Mouse (Mus musculus) urinary bladder, adult 2 months (tissue): Measurements from ENCODE around the gene Susd5. TPM values are rescaled to one million over a fixed set of nuclear protein-coding genes. Genes with fewer than 3 reads are reported as not detected.
"Not testable (repeated sequence)": the region's sequence is repeated elsewhere in the genome, so short reads cannot be mapped to it uniquely, and the experiment has no call there.

Experiments used
- DNase-seq: peaks from one replicate; pipeline ENCODE4 v3.0.0; 2022; ENCODE audit warnings: low spot score
- polyA plus RNA-seq: library from polyadenylated mRNA; depleted of rRNA; stranded (reverse); fragments of >200 nt; gene quantifications from 2 replicates; pipeline ENCODE4 v1.2.3, GENCODE M21; 2012; rRNA removed

Susd5 gene
- polyA plus RNA-seq, 1 experiment, result 0.62 TPM

DNA sequence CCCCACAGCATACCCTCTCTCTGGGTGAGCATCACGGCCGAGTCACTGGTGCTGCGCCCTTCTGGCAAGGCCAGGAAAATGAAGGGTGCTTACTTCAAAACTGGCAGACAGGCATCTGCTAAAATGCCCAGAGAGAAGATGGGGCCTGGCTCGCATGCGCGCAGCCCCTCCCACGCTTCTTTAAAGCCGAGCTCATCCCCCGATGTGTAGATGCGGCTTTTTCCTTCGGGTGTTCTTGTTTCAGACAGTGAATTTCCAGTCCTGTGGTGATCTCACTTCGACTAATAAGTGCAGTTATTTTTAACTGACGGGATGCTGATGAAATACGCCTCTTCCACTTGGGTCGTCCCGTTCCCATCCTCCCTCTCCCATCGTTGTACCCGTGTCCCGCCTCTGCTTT lies 16.7 kb downstream of the Susd5 start:
- no peak for DNase-seq

GRCm38 (mm10) chr9:114086422-114086821 lies 29.5 kb downstream of the Susd5 start:
- DNase-seq, result no peak

DNA sequence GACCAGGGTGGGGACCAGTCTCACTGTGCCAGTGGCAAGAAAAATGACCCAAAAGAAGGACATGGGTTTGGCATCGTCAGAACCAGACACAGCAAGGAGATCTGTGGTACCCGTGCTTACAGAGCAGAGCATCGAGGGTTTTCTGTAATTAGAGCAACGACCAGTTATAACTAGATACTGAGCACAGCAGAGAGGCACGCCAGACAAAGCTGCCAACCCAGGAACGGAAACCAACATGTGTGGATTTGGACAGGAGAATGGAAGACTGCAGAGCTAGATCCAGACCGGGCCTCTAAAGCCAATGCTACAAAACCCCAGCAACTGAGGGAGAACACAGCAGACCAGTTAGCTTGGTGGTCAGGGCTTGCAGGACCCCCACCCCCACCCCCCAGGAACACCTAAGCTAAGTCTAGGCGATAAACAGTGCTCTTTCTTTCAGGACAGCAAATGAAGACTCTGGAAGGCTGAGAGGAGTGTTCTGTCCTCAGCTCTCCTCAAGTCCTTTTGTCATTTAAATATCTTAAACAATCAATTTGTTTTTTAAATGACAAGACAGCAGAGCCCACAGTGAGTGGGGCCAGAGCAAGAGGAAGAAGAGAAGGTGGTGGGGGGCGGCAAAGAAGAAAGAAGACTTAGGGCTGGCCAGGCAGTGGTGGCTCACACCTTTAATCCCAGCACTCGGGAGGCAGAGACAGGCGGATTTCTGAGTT lies 30.3 kb downstream of the Susd5 start:
- DNase-seq, result no peak

GRCm38 (mm10) chr9:114088885-114089284 lies 31.9 kb downstream of the Susd5 start:
- DNase-seq, result not testable (repeated sequence)

DNA sequence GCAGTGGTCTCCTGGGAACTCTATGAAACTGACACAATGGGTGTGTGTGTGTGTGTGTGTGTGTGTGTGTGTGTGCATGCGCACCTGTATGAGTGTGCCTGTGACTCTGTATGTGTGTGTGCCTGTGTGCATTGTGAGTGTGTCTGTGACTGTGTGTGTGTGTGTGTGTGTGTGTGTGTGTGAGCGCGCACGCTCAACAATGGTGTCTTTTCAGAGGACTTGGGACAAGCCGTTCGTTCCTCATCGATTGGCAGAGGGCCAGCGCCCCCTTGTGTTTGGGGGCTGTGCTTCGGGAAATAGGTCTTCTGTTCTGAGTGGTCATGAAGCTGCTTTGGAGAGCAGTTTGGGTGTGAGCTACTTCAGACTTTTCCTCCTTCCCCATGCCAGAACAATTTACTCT lies 35.2 kb downstream of the Susd5 start:
- not testable (repeated sequence) for DNase-seq

DNA sequence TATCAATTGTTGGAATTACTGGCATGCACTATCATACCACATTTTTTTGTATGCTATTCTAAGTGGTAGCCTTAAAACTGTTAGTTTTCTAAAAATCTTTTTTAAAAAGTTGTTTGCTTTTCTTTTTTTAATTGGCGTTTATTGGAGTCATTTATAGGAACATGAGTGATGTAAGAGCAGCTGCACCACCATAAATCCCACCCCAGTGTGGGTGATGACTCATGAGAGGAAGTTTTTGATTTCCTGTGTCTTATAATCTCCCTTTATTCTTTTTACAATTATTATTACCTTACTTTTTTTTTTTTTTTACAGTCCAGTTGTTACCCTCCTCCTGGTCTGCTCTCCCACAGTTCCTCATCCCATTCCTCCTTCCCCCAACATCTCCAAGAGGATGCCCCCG lies 37.9 kb downstream of the Susd5 start:
- no peak for DNase-seq

- DNase-seq, result no peak
Observed at GRCm38 (mm10) chr9:114098716-114099302, 41.9 kb downstream of the Susd5 start.

DNA sequence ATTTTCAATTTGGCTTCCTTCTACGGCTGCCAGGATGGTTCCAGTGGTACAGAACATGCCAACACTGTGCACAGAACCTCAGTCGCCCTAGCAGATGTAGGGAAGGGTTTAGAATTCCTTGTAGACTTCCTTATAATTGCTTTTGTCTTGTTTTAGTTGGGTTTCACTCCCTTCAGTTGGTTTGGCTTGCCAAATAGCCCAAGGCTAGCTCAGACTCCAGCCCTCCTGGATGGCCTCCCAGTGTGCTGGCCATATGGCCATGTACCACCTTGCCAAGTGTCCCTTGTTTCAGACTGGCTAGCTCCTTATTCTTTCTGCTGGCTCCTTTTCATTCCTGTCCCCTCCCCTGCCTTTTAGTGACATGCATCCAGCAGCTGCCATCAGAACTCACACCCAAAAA lies 53.3 kb downstream of the Susd5 start:
- no peak for DNase-seq

GRCm38 (mm10) chr9:114111161-114111560 lies 54.2 kb downstream of the Susd5 start:
- no peak for DNase-seq

DNA sequence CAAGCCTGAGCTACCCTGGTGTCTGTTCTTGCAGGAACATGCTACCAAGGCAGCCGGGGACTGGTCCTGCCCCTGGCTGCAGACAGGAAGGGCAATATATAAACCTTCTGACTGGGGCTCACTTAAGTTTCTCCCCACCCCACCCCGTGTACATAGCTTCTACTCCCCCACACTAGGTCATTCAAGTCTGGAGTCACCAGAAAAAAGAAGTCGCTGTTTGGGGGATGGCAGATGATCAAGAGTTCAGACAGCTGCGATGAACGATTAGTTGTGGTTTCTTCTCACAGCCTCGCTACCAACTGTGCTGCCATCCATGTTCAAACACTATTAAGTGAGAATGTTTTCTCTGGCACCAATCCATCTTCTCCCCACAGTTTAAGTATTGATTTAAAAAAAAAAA lies 55.3 kb downstream of the Susd5 start:
- DNase-seq, result no peak

DNA sequence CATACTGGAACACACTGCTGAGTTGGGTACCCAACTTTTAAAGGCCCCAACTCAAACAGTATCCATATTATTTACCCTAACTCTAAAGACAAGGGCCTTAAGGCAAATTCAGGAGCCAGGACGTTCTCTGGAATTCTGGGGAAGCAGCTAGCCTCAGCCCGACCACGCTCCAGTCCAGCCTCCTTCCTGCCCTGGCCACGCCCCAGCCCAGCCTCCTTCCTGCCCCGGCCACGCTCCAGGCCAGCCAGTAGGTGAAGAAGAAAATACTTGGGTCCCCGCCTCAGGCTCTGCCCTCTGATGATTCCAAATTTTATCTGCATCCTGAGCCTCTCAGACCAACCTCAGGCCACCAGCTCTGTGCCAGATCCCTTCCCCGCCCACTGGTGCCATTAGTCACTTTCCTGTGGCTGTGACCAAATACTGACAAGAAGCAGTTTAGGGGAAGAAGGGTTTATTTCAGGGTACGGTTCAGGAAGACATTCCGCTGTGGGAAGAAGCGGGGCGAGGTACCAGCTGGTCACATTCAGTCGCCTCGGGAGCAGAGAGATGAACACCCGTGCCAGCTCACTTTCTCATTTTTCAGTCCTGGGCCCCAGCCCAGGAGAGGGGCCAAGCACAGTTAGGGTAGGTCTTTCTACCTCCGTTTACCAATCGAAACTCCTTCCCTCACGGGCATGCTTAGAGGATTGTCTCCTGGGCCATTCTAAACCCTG lies 57.1 kb downstream of the Susd5 start:
- DNase-seq, result no peak

- DNase-seq, result not testable (repeated sequence)
Observed at GRCm38 (mm10) chr9:114116672-114117071, 59.7 kb downstream of the Susd5 start.

GRCm38 (mm10) chr9:114122862-114123261 lies 65.9 kb downstream of the Susd5 start:
- DNase-seq, result not testable (repeated sequence)

DNA sequence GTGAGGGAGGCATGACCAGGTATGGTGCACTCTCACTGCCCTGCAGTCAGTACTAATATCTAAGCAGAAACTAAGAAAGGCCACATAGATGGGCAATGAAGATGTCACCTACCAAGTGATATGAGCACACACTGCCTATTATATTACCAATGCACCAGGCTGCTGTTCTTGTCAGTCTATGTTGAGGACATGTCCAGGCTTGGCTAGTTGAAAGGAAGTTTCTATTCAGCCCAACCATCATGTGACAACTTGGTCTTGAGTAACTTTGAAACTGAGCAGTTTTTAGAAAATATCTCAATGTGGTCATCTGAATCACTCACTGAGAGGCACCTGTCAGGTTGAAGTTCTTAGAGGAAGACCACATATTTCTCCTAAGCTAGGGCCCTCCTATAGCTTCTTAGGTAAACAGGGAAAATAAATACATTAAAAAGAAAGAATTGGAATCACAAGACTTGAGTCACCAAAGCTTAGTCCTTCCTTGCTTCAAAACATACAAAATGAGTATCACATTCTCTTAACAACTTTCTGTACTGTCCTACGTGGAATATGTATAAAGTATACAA lies 72.4 kb downstream of the Susd5 start:
- not testable (repeated sequence) for DNase-seq

Other genes with a start within 250 kb of the Susd5 start
- 92.3 and 107 TPM in 2 replicates for gene Ubp1, start 126.2 kb upstream of the Susd5 start, polyA plus RNA-seq
- gene Fbxl2, start 10.9 kb upstream of the Susd5 start, polyA plus RNA-seq, result 2.5 and 3.6 TPM in 2 replicates